Mouse (Mus musculus) left cerebral cortex, adult 2 months (tissue): ENCODE data around the gene Utrn. TPM values are rescaled to one million over a fixed set of nuclear protein-coding genes. Genes with fewer than 3 reads are reported as not detected.

Source experiments
- DNase-seq, 2 experiments: peaks; one replicate each; pipeline ENCODE4 v3.0.0; 2021 to 2022; ENCODE audit warnings: low spot score in 2 of 2, mixed read lengths in 1 of 2; ENCODE audit errors: extremely low spot score in 1 of 2
- H3K27ac ChIP-seq: fragments of 200-600 bp; 2 replicates; pipeline ENCODE4 v1.8.1; 2022
- H3K4me3 ChIP-seq: fragments of 200-600 bp; 2 replicates; pipeline ENCODE4 v1.8.1; 2022
- CTCF ChIP-seq: fragments of 200-600 bp; IDR thresholded peaks from 2 replicates; pipeline ENCODE4 v1.8.1; 2022; ENCODE audit warnings: antibody characterized with exemption, mild to moderate bottlenecking, moderate library complexity
- intact Hi-C: fragments of 180-260 bp; cut with DNase I; formaldehyde crosslinking; loops from one replicate; pipeline ENCODE4 v1.15.1; 2025
- total RNA-seq, 2 experiments: library from RNA; stranded (reverse); gene quantifications; 2 replicates each; pipeline ENCODE4 v1.2.3; 2021

Utrn gene
- total RNA-seq, 2 experiments from 2014 or later = 65.4 to 69.3 TPM

- no peak overlapping the region for H3K4me3 ChIP-seq
- DNase-seq = no peak
- no peak overlapping the region for H3K27ac ChIP-seq
- no peak for TF ChIP-seq CTCF
- intact Hi-C loops = no loop called here
Observed at GRCm38 (mm10) chr10:12853196-12853620, 16.0 kb downstream of the Utrn start.

DNA sequence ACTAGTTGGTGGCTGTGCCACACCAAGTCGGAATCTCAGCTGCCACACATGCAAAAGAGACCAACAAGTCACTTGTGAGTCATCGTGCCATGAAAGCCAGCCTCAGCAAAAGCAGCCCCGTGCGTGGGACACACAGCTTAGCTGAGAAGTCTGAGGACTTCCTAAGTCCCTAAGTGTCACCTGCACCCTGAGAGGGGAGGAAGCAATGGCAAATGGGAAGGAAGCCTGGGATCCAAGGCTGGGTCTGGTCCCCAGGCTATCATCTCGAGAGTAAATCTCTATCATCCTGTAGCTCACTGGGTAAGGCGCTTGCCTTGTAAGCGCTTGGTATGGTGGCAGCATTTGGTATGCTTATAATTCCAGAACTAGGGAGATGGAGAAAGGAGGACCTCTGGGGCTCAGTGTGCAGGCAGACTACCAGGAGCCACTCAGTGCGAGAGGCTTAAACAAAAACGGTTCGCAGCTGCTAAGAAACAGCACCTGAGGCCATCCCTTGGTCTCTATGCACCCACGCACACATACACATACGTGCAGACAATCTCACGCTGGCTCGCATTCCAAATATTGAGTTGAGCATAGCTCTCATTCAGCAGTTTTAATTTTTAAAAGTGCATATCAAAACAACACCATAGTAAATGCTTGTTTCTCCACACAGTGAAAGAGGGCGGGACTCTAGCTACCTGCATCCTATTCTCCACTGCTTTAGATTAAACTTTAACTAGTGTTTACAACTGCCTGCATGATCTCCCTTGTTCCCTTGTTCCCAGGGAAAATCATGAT lies 16.6 kb downstream of the Utrn start:
- intact Hi-C loops = no loop called here
- no peak for TF ChIP-seq CTCF
- H3K27ac ChIP-seq = no peak overlapping the region
- H3K4me3 ChIP-seq = no peak overlapping the region
- DNase-seq = no peak

DNA sequence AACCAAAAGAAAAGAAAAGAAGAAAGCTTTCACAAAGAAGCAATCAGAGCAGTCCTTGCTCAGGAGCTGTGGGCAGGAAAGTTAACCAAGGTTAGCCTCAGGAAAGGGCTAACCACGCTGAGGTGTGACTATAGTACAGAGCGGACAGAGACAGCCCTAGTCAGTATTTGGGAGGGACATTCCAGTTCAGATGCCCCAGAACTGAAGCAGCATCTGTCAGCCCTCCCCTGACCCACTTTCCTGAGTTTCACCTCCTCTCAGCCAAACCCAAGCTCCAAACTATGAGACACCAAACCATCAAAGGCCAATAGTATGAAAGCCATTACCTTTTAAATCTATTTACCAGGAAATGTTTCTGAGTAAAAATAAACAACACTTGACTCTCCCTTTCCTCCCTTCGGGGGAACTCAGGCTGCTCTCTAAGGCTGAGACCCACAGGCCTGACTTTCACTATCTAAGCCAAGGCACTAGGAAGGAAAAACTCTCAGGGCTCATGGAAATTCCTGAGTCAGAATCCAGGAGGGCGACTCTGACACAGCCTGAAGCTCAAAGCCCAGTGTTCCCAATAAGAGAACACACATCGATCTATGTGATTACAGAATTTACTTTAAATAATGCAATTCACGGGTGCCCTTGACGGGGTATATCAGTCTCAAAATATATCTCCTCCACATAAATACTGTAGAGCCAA lies 18.2 kb downstream of the Utrn start:
- no peak for TF ChIP-seq CTCF
- intact Hi-C loops = no loop called here
- no peak overlapping the region for H3K4me3 ChIP-seq
- no peak for DNase-seq
- no peak overlapping the region; the same call in 1 of the 2 replicates for H3K27ac ChIP-seq

- intact Hi-C loops = no loop called here
- TF ChIP-seq CTCF = no peak
- Histone ChIP-seq H3K4me3 (no peak overlapping the region), H3K27ac (no peak overlapping the region)
- no peak for DNase-seq
Observed at GRCm38 (mm10) chr10:12848322-12849108, 20.6 kb downstream of the Utrn start.

GRCm38 (mm10) chr10:12842543-12842942 lies 26.6 kb downstream of the Utrn start:
- DNase-seq = no peak
- Histone ChIP-seq H3K27ac (no peak overlapping the region), H3K4me3 (no peak overlapping the region)
- no peak for TF ChIP-seq CTCF
- intact Hi-C loops = no loop called here

DNA sequence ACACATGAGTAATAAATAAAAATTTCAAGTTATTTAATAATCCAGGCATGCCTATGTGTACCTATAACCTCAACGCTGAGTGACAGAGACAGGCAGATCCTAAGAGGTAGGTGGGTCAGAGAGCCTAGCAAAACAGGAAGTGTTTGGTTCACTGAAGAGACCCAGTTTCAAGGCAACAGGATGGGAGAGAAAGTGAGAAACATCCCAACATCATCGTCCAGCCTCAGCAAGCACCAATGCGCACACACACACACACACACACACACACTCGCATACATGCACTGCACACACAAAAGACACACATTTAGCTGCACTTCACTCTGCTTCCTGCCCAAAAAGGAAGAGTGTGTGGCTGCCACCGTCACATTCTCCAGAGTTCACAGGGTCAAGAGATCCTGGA lies 27.7 kb downstream of the Utrn start:
- intact Hi-C loops = no loop called here
- Histone ChIP-seq H3K4me3 (no peak overlapping the region), H3K27ac (no peak overlapping the region)
- DNase-seq = no peak
- TF ChIP-seq CTCF = no peak

DNA sequence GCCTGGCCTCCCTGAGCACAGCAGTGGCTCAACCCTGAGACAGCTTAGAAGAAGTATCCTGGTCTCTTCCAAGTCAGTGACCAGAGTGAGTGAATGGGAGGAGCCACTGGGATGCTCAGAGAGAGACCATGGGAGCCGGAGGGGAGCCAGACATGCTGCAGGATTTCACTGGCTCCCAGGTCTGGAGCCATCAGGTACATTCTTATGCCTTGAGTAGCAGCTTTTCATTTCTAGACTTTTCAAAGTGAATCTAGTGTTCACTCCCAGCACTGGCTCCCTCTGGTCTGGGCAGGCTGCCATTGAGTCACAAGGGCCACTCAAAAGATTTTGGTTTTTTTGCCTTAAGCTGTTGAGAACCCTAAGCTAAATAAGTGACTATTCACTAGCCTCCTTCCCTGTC lies 31.5 kb downstream of the Utrn start:
- DNase-seq = no peak
- H3K27ac ChIP-seq = no peak overlapping the region
- TF ChIP-seq CTCF = no peak
- intact Hi-C loops = no loop called here
- H3K4me3 ChIP-seq = no peak overlapping the region

DNA sequence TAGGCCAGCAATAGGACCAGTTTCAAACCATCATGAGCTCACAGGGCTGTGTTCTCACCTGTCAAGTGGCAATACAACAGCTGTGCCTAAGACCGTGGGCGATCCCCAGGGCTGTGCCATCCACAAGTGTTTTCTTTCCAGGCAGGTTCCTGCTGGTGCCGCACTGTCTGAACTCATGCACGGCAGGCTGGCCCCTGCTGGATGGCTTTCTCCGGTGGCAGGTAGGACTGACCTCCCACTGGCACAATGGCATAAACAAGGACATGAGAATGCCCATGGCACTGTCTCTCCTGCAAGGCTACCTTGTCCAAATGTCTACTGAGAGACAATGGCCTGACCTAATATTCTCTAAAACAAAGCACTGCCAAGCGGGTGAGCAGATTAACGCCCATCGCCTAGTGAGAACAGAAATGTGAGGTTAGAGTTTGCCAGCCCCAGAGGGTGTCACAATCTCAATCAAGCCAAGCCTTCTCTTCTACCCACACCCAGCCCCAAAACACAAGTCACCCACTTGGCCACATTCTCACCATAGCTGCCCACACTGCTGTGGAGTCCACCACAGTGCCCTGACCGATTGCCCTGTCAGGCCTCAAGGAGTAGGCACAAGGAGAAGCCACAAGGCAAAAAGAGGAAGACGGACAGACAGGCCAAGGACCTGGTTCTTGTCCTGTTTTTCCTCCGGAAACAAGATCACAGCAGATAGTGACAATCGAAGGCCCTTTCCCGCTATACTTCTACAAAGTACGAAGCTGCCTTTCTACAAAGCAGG lies 32.9 kb downstream of the Utrn start:
- H3K4me3 ChIP-seq = no peak overlapping the region
- intact Hi-C loops = no loop called here

DNA sequence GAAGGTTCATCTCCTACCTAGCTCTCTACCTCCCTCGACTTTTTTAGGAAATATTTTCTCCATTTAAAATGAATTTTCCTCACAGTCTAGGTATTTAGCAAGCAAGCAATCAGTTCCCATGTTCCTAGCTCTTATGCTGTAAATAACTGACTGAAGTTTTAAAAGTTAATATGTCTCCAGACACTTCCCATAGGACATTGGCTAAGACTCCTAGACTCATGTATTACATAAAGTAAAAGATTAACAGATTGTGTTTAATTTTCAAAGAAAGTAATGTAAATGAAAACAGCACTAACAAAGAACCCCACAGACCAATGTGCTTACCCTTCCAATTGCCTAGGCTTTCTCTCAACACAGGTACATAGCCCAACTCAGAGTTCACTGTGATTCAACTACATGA lies 35.0 kb downstream of the Utrn start:
- Histone ChIP-seq H3K4me3 (no peak overlapping the region), H3K27ac (no peak overlapping the region)
- no peak for DNase-seq
- intact Hi-C loops = no loop called here
- no peak for TF ChIP-seq CTCF

More for the DNA sequence above, 32.9 kb downstream of the Utrn start:
- no peak for TF ChIP-seq CTCF
- no peak for DNase-seq
- no peak overlapping the region for H3K27ac ChIP-seq

GRCm38 (mm10) chr10:12832163-12832562 lies 37.0 kb downstream of the Utrn start:
- H3K4me3 ChIP-seq = no peak overlapping the region
- DNase-seq = no peak

GRCm38 (mm10) chr10:12827778-12828177 lies 41.4 kb downstream of the Utrn start:
- no peak overlapping the region for H3K27ac ChIP-seq
- no peak for TF ChIP-seq CTCF

More at GRCm38 (mm10) chr10:12832163-12832562, 37.0 kb downstream of the Utrn start:
- intact Hi-C loops = no loop called here
- no peak overlapping the region for H3K27ac ChIP-seq
- no peak for TF ChIP-seq CTCF

More at GRCm38 (mm10) chr10:12827778-12828177, 41.4 kb downstream of the Utrn start:
- intact Hi-C loops = no loop called here
- H3K4me3 ChIP-seq = no peak overlapping the region
- DNase-seq = no peak
